Comparison of ENCODE assay signal across 19 mouse cellular contexts in genomic region chr15:25234064-25234700, GRCm38 (mm10).
"Had no signal": no experiment of that assay in that cellular context is flagged by ENCODE, and none has a peak within 500 bp of the region (broad histone marks: within the 10 kb centered on the region; RNA-seq: fewer than 3 reads in every experiment).

No protein-coding gene starts in this region.

- ATAC-seq: intestine, postnatal 0 days; liver, postnatal 0 days had no signal

- H3K27me3 ChIP-seq: hindbrain, embryonic 15.5 days; limb, embryonic 12.5 days; limb, embryonic 15.5 days had no signal

- H3K4me1 ChIP-seq: limb, embryonic 12.5 days; limb, embryonic 15.5 days had no signal

- H3K4me3 ChIP-seq: hindbrain, embryonic 15.5 days; limb, embryonic 12.5 days; limb, embryonic 15.5 days had no signal

- H3K27ac ChIP-seq: hindbrain, embryonic 15.5 days; limb, embryonic 12.5 days; limb, embryonic 15.5 days; liver, embryonic 14.5 days; stomach, postnatal 0 days had no signal

- H3K4me2 ChIP-seq: hindbrain, embryonic 15.5 days; limb, embryonic 12.5 days; limb, embryonic 15.5 days; liver, embryonic 11.5 days; midbrain, embryonic 11.5 days had no signal

- DNase-seq: kidney, adult 8-10 months; kidney, postnatal 25 days; left cerebral cortex, postnatal 4 days; liver, postnatal 0 days; midbrain, embryonic 14.5 days; right cerebral cortex, adult 18-20 months; right cerebral cortex, postnatal 14 days; right cerebral cortex, postnatal 4 days; thymus, adult 2 months; thymus, postnatal 14 days; thymus, postnatal 4 days had no signal

- H3K9me3 ChIP-seq: hindbrain, embryonic 15.5 days; limb, embryonic 12.5 days; limb, embryonic 15.5 days had no signal

- H3K9ac ChIP-seq: hindbrain, embryonic 15.5 days; limb, embryonic 12.5 days; limb, embryonic 15.5 days; liver, embryonic 14.5 days; liver, postnatal 0 days had no signal

- H3K36me3 ChIP-seq: hindbrain, embryonic 15.5 days; limb, embryonic 12.5 days; limb, embryonic 15.5 days had no signal
